Mouse (Mus musculus) adipose tissue, adult 10 weeks (tissue): Measurements from ENCODE around the gene Bbs2. TPM values are rescaled to one million over a fixed set of nuclear protein-coding genes. Genes with fewer than 3 reads are reported as not detected.

Source experiments
- polyA plus RNA-seq: library from polyadenylated mRNA; stranded (reverse); fragments of 350-450 nt; fragmentation: Illumina TruSeq; extraction: RNeasy Lipid Tissue Mini Kit (QIAGEN cat#74804); gene quantifications from one replicate; pipeline ENCODE4 v1.2.3, GENCODE M21; 2014; ENCODE audit warnings: low read depth, low replicate concordance

The Bbs2 gene
- 25.3 TPM for polyA plus RNA-seq

GRCm38 (mm10) chr8:94098081-94098974, at the start of gene Bbs2:
Gene Bbs2, minus strand, starts transcription at chr8:94098928.

DNA sequence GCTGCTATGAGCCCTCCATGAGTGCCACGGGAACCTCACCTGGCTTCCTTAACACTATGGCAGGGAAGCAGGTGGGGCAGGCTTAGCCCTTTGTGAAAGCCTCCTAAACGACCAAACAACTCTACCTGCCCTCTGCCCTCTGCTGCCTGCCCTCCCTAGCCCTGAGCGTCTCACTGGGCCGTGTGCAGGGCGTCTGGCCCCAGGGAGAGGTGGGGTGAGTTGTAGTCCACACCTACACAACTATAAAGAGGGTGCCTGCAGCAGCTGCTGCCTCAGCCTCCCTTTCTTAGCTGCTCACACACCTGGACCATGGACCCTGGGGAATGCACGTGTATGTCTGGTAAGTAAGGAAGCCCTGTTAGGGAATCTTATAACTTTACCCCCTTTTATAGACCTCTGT, 38.2 kb upstream of the Bbs2 start, which contains the start of gene Mt4:
Mt4 (plus strand) TSS at position 265 of the 400 bp plus-strand sequence.

DNA sequence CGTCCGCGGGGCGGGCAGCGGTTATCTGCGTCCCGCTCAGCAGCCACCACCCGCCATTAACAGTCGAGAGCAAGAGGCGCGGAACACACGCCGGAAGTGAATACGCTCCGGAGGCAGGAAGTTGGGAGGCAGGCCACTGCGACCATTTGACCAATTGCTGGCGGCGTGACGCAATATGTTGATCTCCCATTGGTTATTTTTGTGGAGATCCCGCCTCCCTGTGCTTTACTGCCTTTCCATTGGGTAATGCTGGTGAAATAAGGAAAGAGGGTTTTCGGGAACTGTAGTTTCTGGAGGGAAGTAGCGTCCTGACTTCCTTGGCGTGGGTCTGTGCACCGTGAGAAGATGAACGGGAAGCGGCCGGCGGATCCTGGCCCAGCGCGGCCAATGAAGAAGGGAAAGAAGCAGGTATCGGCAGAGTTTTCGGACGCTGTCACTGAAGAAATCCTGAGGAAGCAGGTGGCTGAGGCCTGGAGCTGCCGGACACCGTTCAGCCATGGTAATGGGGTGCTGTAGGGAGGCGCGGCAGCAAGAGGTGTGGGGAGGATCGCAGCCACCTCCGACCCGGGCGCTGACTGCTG, 61.7 kb downstream of the Bbs2 start, which contains the start of the genes Nudt21 and Ogfod1:
Nudt21 (minus strand) TSS at position 88 of the 581 bp plus-strand sequence.
Ogfod1 (plus strand) TSS at position 255 of the 581 bp plus-strand sequence.

Other genes with a start within 250 kb of the Bbs2 start
- 96.0 TPM for gene Amfr, start 86.1 kb downstream of the Bbs2 start, polyA plus RNA-seq
- 30.6 TPM for gene Nudt21, start 61.9 kb downstream of the Bbs2 start, polyA plus RNA-seq
- gene Ogfod1, start 61.7 kb downstream of the Bbs2 start, polyA plus RNA-seq: 15.9 TPM
- gene Mt4, start 38.3 kb upstream of the Bbs2 start, polyA plus RNA-seq: not detected
- gene Mt3, start 53.7 kb upstream of the Bbs2 start, polyA plus RNA-seq: 28.4 TPM
- 456 TPM for gene Mt2, start 73.7 kb upstream of the Bbs2 start, polyA plus RNA-seq
- gene Mt1, start 80.2 kb upstream of the Bbs2 start, polyA plus RNA-seq: 565 TPM
- gene Nup93, start 115.6 kb upstream of the Bbs2 start, polyA plus RNA-seq: 21.7 TPM
- gene Slc12a3, start 230.3 kb upstream of the Bbs2 start, polyA plus RNA-seq: 1.6 TPM